9 mouse cellular contexts compared by ENCODE assay signal in the genomic region with DNA sequence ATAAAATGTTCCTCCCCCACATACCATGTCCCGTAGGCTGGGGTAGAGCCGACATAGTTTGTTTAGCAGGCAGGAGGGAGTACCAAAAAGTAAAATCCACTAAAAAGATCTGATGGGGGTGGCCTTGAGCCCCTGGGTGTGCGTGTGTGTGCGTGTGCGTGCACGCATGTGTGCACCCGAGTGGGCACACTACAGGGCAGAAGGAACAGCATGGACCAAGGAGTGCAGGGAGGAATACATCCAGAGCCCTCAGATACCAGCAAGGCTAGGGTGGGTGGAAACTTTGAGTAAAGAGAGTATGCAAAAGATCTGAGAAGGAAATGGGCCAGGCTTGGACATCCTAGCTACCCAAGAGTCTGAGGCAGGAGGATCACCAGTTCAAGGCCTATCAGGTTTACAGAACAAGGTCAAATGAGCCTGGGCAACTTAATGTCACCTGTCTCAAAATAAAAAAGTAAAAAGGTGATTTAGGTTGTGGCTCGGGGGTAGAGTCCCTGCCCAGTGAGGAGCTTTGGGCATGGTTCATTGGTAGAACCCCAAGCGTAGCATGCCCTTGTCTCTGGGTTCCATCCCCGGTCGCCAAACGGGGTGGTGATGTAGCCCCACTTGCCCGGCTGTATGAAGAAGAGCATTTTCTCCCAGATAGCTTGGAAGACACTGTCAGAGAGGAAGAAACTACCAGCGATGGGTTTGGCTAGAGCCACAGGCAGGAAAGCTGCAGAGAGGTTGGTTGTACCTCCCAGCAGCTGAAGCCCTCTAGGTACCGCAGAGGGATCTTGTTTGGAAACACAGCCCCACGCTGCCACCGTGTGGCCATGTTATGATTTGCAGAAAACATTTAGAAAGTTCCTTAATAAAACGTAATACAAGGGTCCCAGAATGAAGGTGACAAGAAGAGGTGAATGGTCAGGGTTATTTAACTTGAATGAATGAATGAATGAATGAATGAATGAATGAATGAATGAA. TPM values are rescaled to one million over a fixed set of nuclear protein-coding genes. Genes with fewer than 3 reads are reported as not detected.
A peak's percentile ranks its signal among the peaks of the same experiment; 100 is the strongest.
DNase-seq lines count a peak whose midpoint lies in the region; ATAC-seq and TF ChIP-seq lines count a peak whose summit lies in the region.
"Had no signal": no experiment of that assay in that cellular context is flagged by ENCODE, and none has a peak within 500 bp of the region (broad histone marks: within the 10 kb centered on the region; RNA-seq: fewer than 3 reads in every experiment).

No protein-coding gene starts in this region.

- no peak for TF ChIP-seq EP300 in CH12.LX (IDR thresholded peaks at IDR 0.05; ENCODE audit: low read length)

- no peaks in the 10 kb centered on the region for H3K9me3 ChIP-seq in CH12.LX (replicated peaks; ENCODE audit: low read length)
- H3K9me3 ChIP-seq in lung, embryonic 15.5 days, result no peaks in the 10 kb centered on the region

- TF ChIP-seq POLR2A in CH12.LX (IDR thresholded peaks at IDR 0.05; ENCODE audit: low read depth, low read length), result no peak
- TF ChIP-seq POLR2A in olfactory bulb, adult 2 months (IDR thresholded peaks at IDR 0.05; ENCODE audit: insufficient read depth, low read depth, low read length), result no peak

- H3K4me2 ChIP-seq in CH12.LX (ENCODE audit: insufficient read depth, low read depth, poor library complexity, severe bottlenecking), result no peak overlapping the region
- H3K4me2 ChIP-seq in lung, embryonic 15.5 days, result no peak overlapping the region

- no peak overlapping the region for H3K9ac ChIP-seq in CH12.LX (ENCODE audit: insufficient read depth, low read depth)
- H3K9ac ChIP-seq in lung, embryonic 15.5 days, result no peak overlapping the region

- TF ChIP-seq CTCF in CH12.LX (conservative IDR thresholded peaks at IDR 0.05 in 1 of 2, IDR thresholded peaks at IDR 0.05 in 1 of 2; ENCODE audit: low read depth in 2 of 2, low read length in 2 of 2), result peak; percentile 44 to 92
- TF ChIP-seq CTCF in olfactory bulb, adult 2 months (IDR thresholded peaks at IDR 0.05; ENCODE audit: insufficient read depth, low read depth, low read length), result peak; percentile 40

- H3K36me3 ChIP-seq in CH12.LX (replicated peaks in 1 of 2; ENCODE audit: control insufficient read depth in 1 of 2, insufficient read depth in 1 of 2, low read length in 1 of 2), result no peaks in the 10 kb centered on the region
- no peaks in the 10 kb centered on the region for H3K36me3 ChIP-seq in lung, embryonic 15.5 days

- H3K27ac ChIP-seq in CH12.LX (ENCODE audit: insufficient read depth, low read depth), result no peak overlapping the region
- no peak overlapping the region for H3K27ac ChIP-seq in lung, embryonic 15.5 days
- no peak overlapping the region for H3K27ac ChIP-seq in olfactory bulb, adult 2 months (ENCODE audit: insufficient read depth, low read depth, low read length)

- DNase-seq in CH12.LX (ENCODE audit: extremely low read depth) (peak; percentile 86), adipocyte (ENCODE audit: low spot score) (peak; percentile 71)
- DNase-seq in embryo, embryonic 10 days (ENCODE audit: low spot score), result peak; percentile 91
- DNase-seq in kidney, postnatal 4 days, result peak; percentile 89 to 91
- DNase-seq in thymus, postnatal 14 days, result peak; percentile 87

- H3K4me3 ChIP-seq in CH12.LX (replicated peaks in 1 of 3; ENCODE audit: low read depth in 2 of 3, low read length in 2 of 3, poor library complexity in 1 of 3), result no peak overlapping the region
- H3K4me3 ChIP-seq in lung, embryonic 15.5 days, result no peak overlapping the region
- H3K4me3 ChIP-seq in olfactory bulb, adult 2 months (ENCODE audit: insufficient read depth, low read depth, low read length), result no peak overlapping the region

- dilution Hi-C loops in CH12.LX (cut with MboI; ENCODE audit: extremely low pct_ligation_motif_present, extremely low pct_unique_long_range_greater_than_20kb, low sequenced_read_pairs), result no loop called here

- peak; percentile 77 for ATAC-seq in granulocyte monocyte progenitor cell, adult 5-6 weeks (replicated peaks; ENCODE audit: poor library complexity, severe bottlenecking)
- ATAC-seq in lung, embryonic 15.5 days (ENCODE audit: borderline replicate concordance, extremely low read depth, low FRiP score, low TSS enrichment), result peak; percentile 35; the same call in 1 of the 2 replicates

- no peaks in the 10 kb centered on the region for H3K79me2 ChIP-seq in CH12.LX (replicated peaks; ENCODE audit: control insufficient read depth, extremely low read depth, insufficient read depth, poor library complexity, severe bottlenecking)

- 51% methylated on average over 18 of the region's 18 CpGs for WGBS in lung, embryonic 15.5 days
- WGBS in olfactory bulb, adult 2 months, result 54% methylated on average over 18 of the region's 18 CpGs

- in situ Hi-C loops in CH12.LX (cut with MboI; ENCODE audit: low pct_ligation_motif_present, low pct_unique_long_range_greater_than_20kb, low sequenced_read_pairs), result no loop called here

- H3K27me3 ChIP-seq in CH12.LX (replicated peaks), result no peaks in the 10 kb centered on the region
- no peaks in the 10 kb centered on the region for H3K27me3 ChIP-seq in lung, embryonic 15.5 days

- peaks cover 6 to 37% of the 10 kb centered on the region in 2 experiments; a peak in 3 of 4 replicates for H3K4me1 ChIP-seq in CH12.LX (ENCODE audit: control insufficient read depth in 1 of 2, insufficient read depth in 2 of 2)
- H3K4me1 ChIP-seq in lung, embryonic 15.5 days, result no peaks in the 10 kb centered on the region
- H3K4me1 ChIP-seq in olfactory bulb, adult 2 months (ENCODE audit: control insufficient read depth, insufficient read depth, low read length), result no peaks in the 10 kb centered on the region

- TF ChIP-seq RAD21 in CH12.LX (IDR thresholded peaks at IDR 0.05; ENCODE audit: low read depth, low read length), result peak; percentile 90

TF ChIP-seq in CH12.LX, 34 proteins besides CTCF, POLR2A, EP300 and RAD21:
- peak; percentile 14; the same call in 1 of the 2 replicates for TF ChIP-seq IRF4 (IDR thresholded peaks at IDR 0.05; ENCODE audit: low read depth, low read length)
- no peak for TF ChIP-seq RCOR1 (conservative IDR thresholded peaks at IDR 0.05; ENCODE audit: low read depth, low read length)
- peak; percentile 59 for TF ChIP-seq ZC3H11A (IDR thresholded peaks at IDR 0.05; ENCODE audit: low read depth, low read length)
- TF ChIP-seq SMC3 (IDR thresholded peaks at IDR 0.05; ENCODE audit: low read depth, low read length), result peak; percentile 92
TF ChIP-seq in CH12.LX: peak in this region for 3.

RNA-seq across cellular contexts. Expression of a gene that starts 7.0 kb away (rescaled TPM):
- total RNA-seq in CH12.LX (2012; rRNA removed), result 36.8 and 50.0 TPM in 2 replicates
- total RNA-seq in CH12.LX (2014; rRNA removed), result 13.9 and 14.2 TPM in 2 replicates
- polyA plus RNA-seq in CH12.LX (2012; ENCODE audit: insufficient read length, low read depth), result 40.5 and 43.8 TPM in 2 replicates
- total RNA-seq in granulocyte monocyte progenitor cell, adult 5-6 weeks (2014; fragmentation: Nextera tagmentation), result 56.8 and 63.3 TPM in 2 replicates
- 21.5 and 34.6 TPM in 2 replicates for total RNA-seq in granulocyte monocyte progenitor cell, adult 5-6 weeks (2017)
- polyA plus RNA-seq in lung, embryonic 15.5 days (2015; fragmentation: Nextera tagmentation; extraction: Ambion mirVana), result 68.4 and 75.3 TPM in 2 replicates
- polyA plus RNA-seq in olfactory bulb, adult 2 months (2012; ENCODE audit: insufficient read depth, insufficient read length, low replicate concordance, missing spikeins), result not detected in 2 replicates

RNA-seq across cellular contexts. Expression of a gene that starts 11.5 kb away (rescaled TPM):
- total RNA-seq in CH12.LX (2012; rRNA removed) (194 and 200 TPM in 2 replicates), CH12.LX (2014; rRNA removed) (133 and 175 TPM in 2 replicates)
- 239 and 253 TPM in 2 replicates for polyA plus RNA-seq in CH12.LX (2012; ENCODE audit: insufficient read length, low read depth)
- total RNA-seq in granulocyte monocyte progenitor cell, adult 5-6 weeks (2014; fragmentation: Nextera tagmentation), result 258 and 328 TPM in 2 replicates
- total RNA-seq in granulocyte monocyte progenitor cell, adult 5-6 weeks (2017), result 107 and 112 TPM in 2 replicates
- 30.9 and 42.2 TPM in 2 replicates for polyA plus RNA-seq in lung, embryonic 15.5 days (2015; fragmentation: Nextera tagmentation; extraction: Ambion mirVana)
- not detected in 2 replicates for polyA plus RNA-seq in olfactory bulb, adult 2 months (2012; ENCODE audit: insufficient read depth, insufficient read length, low replicate concordance, missing spikeins)
- total RNA-seq: left cerebral cortex, adult 8-10 months had no signal

RNA-seq across cellular contexts. Expression of a gene that starts 12.1 kb away (rescaled TPM):
- 103 and 131 TPM in 2 replicates for total RNA-seq in CH12.LX (2012; rRNA removed)
- total RNA-seq in CH12.LX (2014; rRNA removed), result 44.2 and 49.3 TPM in 2 replicates
- 61.4 and 67.6 TPM in 2 replicates for polyA plus RNA-seq in CH12.LX (2012; ENCODE audit: insufficient read length, low read depth)
- 102 and 131 TPM in 2 replicates for total RNA-seq in granulocyte monocyte progenitor cell, adult 5-6 weeks (2014; fragmentation: Nextera tagmentation)
- 63.4 and 70.2 TPM in 2 replicates for total RNA-seq in granulocyte monocyte progenitor cell, adult 5-6 weeks (2017)
- polyA plus RNA-seq in lung, embryonic 15.5 days (2015; fragmentation: Nextera tagmentation; extraction: Ambion mirVana), result 108 and 112 TPM in 2 replicates
- polyA plus RNA-seq in olfactory bulb, adult 2 months (2012; ENCODE audit: insufficient read depth, insufficient read length, low replicate concordance, missing spikeins), result not detected in 2 replicates

RNA-seq across cellular contexts. Expression of a gene that starts 28.8 kb away (rescaled TPM):
- total RNA-seq in CH12.LX (2012; rRNA removed) (135 and 200 TPM in 2 replicates), CH12.LX (2014; rRNA removed) (162 and 194 TPM in 2 replicates)
- 279 and 336 TPM in 2 replicates for polyA plus RNA-seq in CH12.LX (2012; ENCODE audit: insufficient read length, low read depth)
- total RNA-seq in granulocyte monocyte progenitor cell, adult 5-6 weeks (2014; fragmentation: Nextera tagmentation), result 0.38 TPM in 1 of 2 replicates, not detected in the other
- not detected in 2 replicates for total RNA-seq in granulocyte monocyte progenitor cell, adult 5-6 weeks (2017)
- 0.77 and 2.0 TPM in 2 replicates for polyA plus RNA-seq in lung, embryonic 15.5 days (2015; fragmentation: Nextera tagmentation; extraction: Ambion mirVana)
- not detected in 2 replicates for polyA plus RNA-seq in olfactory bulb, adult 2 months (2012; ENCODE audit: insufficient read depth, insufficient read length, low replicate concordance, missing spikeins)

RNA-seq across cellular contexts. Expression of a gene that starts 29.7 kb away (rescaled TPM):
- total RNA-seq in CH12.LX (2012; rRNA removed) (1.4 and 1.7 TPM in 2 replicates), CH12.LX (2014; rRNA removed) (0.18 and 0.31 TPM in 2 replicates)
- polyA plus RNA-seq in CH12.LX (2012; ENCODE audit: insufficient read length, low read depth), result 3.4 and 5.6 TPM in 2 replicates
- 0.36 and 0.92 TPM in 2 replicates for total RNA-seq in granulocyte monocyte progenitor cell, adult 5-6 weeks (2014; fragmentation: Nextera tagmentation)
- 0.05 TPM in 1 of 2 replicates, not detected in the other for total RNA-seq in granulocyte monocyte progenitor cell, adult 5-6 weeks (2017)
- 1.5 and 2.1 TPM in 2 replicates for polyA plus RNA-seq in lung, embryonic 15.5 days (2015; fragmentation: Nextera tagmentation; extraction: Ambion mirVana)
- polyA plus RNA-seq in olfactory bulb, adult 2 months (2012; ENCODE audit: insufficient read depth, insufficient read length, low replicate concordance, missing spikeins), result not detected in 2 replicates

Comparison
In these comparisons a context has a peak if more than half of its experiments do, and no peak if none do; other contexts are left out.
1. RNA of a gene that starts 11.5 kb away (polyA plus RNA-seq): 239 to 253 TPM in CH12.LX and 30.9 to 42.2 TPM in lung, embryonic 15.5 days; not detected in olfactory bulb, adult 2 months; every median in the first group is over 10 times any median in the second.
2. RNA of a gene that starts 12.1 kb away (polyA plus RNA-seq): 108 to 112 TPM in lung, embryonic 15.5 days and 61.4 to 67.6 TPM in CH12.LX; not detected in olfactory bulb, adult 2 months; every median in the first group is over 10 times any median in the second.
3. Peak in every context shown above with its lines, with median percentiles within 50 percentile points of each other: DNase-seq.